In the genomic region with DNA sequence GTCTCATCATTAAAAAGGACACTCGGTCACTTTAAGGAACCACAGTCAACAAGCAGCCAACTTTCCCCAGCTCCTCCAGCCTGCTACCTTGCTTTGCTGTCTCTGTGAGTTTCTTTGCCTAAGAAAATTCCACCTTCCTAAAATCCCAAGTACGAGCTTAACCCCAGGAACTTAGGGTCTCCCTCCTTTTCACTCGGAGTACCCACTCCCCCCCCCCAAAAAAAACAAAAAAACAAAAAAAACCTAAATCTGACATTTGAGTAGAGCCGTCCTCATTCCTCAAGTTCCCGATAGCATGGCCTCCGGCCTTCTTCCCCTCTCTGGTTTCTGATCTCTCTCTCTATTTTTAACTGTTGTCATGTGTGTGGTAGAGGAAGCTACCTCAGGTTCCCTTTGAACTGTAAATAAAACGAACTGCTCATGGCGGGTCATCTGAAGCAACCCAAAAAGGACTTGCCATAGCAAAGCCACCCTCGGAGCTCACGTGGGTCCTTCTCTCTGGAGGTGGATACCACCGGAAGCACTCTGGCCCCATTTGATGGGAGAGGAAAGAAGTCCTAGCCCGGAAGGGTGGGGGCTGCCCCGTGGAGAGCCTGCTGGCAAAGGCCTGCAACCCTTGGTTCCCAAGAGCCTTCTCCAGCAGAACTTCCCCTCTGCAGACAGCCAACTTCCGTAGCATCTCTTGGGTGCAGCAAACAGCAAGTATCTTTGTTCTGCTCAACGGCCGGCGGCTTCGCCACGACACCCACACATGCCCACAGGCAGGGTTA, we compare ENCODE assay signal across 1 mouse cellular context.
TF ChIP-seq lines count a peak whose summit lies in the region.

A gene (minus strand): TSS at position 362 of the 770 bp plus-strand sequence.

TF ChIP-seq in CH12.LX, 34 proteins besides CTCF, POLR2A, EP300 and RAD21 (continued from another document):
- TF ChIP-seq SMC3 (IDR thresholded peaks at IDR 0.05; ENCODE audit: low read depth, low read length) (no peak), GABPA (IDR thresholded peaks at IDR 0.05; ENCODE audit: insufficient replicate concordance, low read depth, low read length) (no peak), IRF4 (IDR thresholded peaks at IDR 0.05; ENCODE audit: low read depth, low read length) (no peak; the same call in none of the 2 replicates), KAT2A (IDR thresholded peaks at IDR 0.05; ENCODE audit: insufficient replicate concordance, low read length) (0 out of 2 replicates have a peak, but pooled peaks have one; percentile 53), USF2 (conservative IDR thresholded peaks at IDR 0.05; ENCODE audit: low read depth, low read length) (no peak), SIN3A (IDR thresholded peaks at IDR 0.05; ENCODE audit: low read length) (peak; percentile 39; the same call in 1 of the 2 replicates), TBP (conservative IDR thresholded peaks at IDR 0.05; ENCODE audit: low read depth, low read length) (peak; percentile 71; the same call in 1 of the 2 replicates), ZNF384 (IDR thresholded peaks at IDR 0.05; ENCODE audit: low read depth, low read length) (no peak), NRF1 (IDR thresholded peaks at IDR 0.05; ENCODE audit: low read depth, low read length) (no peak), MEF2A (IDR thresholded peaks at IDR 0.05; ENCODE audit: borderline replicate concordance, low read depth, low read length) (peak; percentile 77)
